Mouse (Mus musculus) urinary bladder, postnatal 4 days (tissue): ENCODE data around the gene Lrg1.

Source experiments
- DNase-seq, 2 experiments: peaks; one replicate each; pipeline ENCODE4 v3.0.0; 2021 to 2022; ENCODE audit warnings: low spot score in 2 of 2

The Lrg1 gene

GRCm38 (mm10) chr17:56134463-56134971 lies 12.7 kb upstream of the Lrg1 start:
- DNase-seq: no peak

DNA sequence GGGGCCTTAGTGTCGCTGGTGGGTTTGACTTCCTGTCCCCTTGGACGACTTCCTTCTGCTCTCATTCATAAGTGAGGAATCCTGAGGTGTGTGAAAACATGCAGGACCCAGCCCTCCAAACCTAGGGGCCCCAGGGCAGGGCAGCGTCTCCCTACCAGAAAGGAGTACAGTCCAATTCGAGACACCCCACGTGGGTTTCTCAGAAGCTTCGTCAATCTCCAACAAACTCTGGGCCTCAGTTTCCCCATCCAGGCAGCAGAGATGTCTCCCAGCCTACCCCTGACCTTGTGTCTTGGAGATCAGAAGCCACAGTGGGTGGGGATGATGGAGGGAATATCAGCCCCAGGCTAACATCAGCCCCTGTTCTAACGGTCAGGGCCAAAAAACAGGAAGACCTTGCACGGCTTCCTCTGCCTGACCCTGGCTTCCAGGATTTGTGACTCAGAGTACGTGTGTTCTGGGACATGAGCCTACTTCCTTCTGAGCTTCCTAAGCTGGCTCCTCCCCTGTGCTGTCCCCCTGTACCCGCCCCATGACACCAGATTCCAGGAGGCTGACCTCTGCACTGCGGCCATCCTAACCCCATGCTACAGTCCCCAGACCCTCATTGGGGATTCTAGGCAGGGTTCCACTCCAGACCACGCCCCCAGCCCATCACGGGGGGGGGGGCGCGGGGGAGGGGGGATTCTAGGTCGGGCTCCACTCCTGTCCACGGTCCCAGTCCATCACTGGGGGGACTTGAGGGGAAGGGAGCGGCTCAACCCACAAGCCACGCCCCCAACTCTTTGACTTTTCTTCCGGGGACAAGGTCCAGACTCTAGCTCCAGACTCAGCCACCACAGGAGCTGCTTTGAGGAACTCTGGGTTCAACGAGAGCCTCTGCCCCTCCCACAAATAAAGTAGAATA lies 11.9 kb upstream of the Lrg1 start:
- no peak for DNase-seq

- DNase-seq: no peak
These were observed 10.9 kb upstream of the Lrg1 start for GRCm38 (mm10) chr17:56132661-56133060.

DNA sequence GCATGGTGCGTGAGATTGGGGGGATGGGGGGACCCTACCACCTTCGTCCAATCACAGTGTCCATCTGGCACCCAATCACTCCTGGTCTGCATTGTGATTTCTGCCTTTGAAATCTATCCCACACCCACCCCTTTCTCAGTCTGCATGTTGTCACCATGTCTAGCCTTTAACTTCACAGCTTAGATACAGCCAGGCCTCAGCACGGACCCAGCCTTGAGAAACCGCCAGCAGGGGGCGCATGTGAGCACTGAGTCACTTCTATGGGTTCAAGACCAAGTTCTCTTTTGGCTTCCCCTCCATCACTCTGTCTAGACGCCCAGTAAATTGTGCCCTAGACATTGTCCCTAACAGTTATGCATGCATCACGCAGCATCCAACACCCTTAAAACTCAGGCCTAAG lies 10.0 kb upstream of the Lrg1 start:
- peak in 1 of 2 experiments; percentile 77 for DNase-seq

DNA sequence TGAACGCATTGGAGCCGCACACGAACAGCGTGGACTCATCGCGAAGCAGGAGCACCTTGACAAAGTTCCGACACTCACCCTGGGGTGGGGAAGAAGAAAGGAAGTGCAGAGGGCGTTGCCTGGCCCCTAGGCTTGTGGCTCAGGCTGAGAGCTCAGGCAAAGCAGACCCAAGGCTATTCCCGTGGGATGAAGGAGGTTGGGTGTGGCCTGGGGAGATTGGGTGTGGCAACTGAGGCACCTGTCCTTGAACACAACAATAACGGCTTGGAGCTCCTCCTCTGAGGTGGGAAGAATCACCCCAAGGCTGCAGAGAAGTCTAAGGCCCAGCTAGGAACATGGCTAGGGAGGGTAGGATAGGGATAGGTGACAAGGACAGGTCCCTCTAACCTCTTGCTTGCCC lies 9.3 kb upstream of the Lrg1 start:
- no peak for DNase-seq

DNA sequence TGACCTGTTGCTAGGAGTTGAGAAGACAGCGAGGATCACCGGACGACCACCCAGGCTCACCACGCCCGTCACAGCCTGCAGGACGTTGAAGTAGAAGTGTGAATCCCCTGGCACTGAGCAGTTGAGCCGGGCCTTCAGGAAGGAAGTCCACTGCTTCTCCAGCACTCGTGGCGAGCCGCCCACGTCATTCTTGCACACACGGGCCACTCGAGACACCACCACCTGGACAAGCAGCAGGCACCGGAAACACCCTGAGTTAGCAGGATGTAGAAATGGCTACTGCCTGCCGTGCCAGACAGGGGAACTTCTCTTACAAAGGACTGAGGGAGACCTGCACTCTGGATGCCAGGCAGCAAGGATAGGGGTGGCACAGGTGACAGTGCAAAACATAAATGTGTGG lies 6.4 kb upstream of the Lrg1 start:
- no peak for DNase-seq

GRCm38 (mm10) chr17:56126175-56126574 lies 4.4 kb upstream of the Lrg1 start:
- DNase-seq: no peak

DNA sequence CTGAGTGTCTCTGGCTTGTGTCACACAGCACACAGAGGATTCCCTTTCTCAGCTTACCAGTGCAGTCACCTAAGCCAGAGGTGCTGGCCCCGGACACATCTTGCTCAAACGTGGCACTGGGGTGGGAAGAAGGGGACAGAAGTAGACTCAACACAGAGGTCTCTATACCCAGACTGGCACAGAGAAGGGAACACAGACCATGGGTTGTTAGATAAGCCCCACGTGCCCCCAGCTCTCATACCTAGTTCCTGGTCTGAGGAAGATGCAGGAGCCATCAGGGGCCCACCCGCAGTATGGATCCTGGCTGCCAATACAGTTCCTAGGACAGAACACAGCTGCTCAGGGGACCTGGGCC lies 3.5 kb upstream of the Lrg1 start:
- DNase-seq: no peak

- no peak for DNase-seq
These were observed 2.8 kb upstream of the Lrg1 start for GRCm38 (mm10) chr17:56124377-56125275.

DNA sequence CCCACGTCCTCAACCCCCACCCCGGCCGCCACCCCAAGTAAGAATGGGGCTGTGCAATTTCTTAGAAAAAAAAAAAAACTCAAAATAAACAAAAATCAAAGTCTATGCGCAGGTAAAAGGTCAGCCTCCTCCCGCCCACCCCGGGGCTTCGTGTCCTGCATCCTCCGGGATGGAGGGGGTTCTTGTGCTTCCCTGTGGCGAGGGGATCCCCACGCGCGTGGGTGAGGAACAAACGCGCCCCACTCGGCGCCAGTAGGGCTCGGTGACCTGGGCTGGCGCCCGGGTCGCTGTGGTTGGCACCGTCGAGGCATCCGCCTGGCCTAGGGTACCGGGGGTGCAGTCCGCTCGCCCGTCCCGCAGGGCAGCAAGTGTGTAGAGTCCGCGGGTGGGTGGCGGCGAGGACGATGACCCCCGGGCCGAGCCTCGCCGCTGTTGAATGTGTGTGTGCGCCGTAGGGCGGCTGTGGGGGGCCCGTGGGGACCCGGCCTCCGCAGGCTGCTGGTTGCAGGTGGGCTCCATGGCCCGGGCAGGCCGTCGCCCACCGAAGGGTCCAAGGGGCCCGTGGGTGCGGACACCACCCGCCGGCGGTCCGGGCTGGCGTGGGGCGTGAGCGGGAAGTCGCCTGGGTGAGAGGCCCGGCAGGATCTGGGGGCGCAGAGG lies 2.0 kb upstream of the Lrg1 start:
- DNase-seq: no peak

GRCm38 (mm10) chr17:56123161-56123560 lies 1.4 kb upstream of the Lrg1 start:
- DNase-seq: no peak

- DNase-seq: peak in 1 of 2 experiments; percentile 58
These were observed 1.6 kb downstream of the Lrg1 start for GRCm38 (mm10) chr17:56119981-56120880.

DNA sequence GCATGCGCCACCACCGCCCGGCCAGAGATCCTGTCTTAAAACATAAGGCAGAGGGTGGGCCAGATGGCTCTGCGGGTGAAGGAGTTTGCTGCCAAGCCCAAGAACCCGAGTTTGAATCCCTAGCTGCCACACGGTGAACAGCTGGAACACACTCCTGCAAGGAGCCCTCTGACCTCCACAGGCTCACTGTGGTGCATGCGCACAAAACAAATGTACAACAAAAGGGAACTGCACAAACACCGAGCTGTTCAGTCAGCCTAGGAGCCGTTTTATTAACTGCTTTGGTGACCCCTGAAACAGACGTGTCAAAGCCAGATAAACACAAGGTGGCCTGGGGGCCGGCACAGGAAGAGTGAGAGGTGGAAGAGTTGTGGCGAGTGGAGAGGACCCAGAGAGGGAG lies 2.4 kb downstream of the Lrg1 start:
- DNase-seq: no peak

GRCm38 (mm10) chr17:56117251-56117710 lies 4.5 kb downstream of the Lrg1 start, which contains the start of gene Plin5:
Gene Plin5 (minus strand): TSS chr17:56117596.
- no peak for DNase-seq

DNA sequence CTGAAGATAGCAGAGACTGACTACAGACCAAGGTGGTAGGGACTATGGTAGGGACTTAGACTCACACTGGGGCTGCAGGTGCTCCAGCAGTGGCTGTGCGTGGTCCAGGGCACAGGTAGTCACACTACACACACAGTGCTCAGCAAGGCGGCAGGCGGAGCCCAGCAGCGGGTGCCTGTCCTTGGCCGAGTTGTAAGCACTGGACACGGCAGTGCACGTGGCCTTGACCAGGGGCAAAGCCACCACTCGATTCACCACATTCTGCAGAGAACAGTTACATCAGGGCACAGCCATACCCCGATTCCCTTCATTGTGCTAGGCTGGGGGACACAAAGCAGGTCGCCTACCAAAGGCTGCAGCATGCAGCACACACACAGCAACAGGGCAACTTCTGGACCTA lies 5.6 kb downstream of the Lrg1 start:
- no peak for DNase-seq

GRCm38 (mm10) chr17:56112743-56113142 lies 9.1 kb downstream of the Lrg1 start:
- no peak for DNase-seq

DNA sequence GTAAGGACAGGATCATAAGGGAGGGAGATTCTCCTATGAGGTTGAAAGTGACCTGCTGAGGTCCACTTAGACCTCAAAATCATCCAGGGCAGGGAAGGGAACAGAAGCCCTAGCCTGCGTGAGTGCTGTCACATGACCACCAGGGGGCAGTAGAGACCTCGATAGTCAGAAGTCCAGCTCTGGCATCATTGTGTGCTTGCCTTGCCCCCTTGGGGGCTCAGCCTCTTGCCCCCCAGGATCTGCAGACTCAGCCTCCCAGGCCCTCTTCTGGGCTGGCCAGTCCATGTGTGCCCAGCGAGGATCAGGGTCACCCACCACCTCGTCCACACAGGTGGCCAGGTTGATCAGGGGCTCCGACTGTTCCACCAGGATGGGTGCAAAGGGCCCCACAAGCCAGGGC lies 9.9 kb downstream of the Lrg1 start:
- DNase-seq: no peak

DNA sequence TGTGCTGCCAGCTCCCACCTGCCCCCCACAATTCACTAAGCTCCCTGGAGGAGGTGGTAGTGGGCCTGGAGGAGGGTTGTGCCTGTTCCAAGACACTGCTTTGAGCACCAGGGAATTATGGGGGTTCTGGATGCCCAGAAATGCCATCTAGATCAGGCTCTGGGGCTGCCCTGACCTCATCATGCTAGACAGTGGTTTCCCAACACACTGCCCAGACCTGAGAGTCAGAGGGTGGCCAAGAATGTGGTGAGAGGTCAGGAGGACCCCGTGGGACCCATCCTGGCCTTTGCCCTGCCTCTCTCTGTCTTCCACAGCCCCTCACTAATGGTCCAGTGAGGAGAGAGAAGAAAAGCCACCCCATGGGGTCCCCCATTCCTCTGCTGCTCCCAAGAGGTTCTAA lies 10.8 kb downstream of the Lrg1 start:
- DNase-seq: no peak

DNA sequence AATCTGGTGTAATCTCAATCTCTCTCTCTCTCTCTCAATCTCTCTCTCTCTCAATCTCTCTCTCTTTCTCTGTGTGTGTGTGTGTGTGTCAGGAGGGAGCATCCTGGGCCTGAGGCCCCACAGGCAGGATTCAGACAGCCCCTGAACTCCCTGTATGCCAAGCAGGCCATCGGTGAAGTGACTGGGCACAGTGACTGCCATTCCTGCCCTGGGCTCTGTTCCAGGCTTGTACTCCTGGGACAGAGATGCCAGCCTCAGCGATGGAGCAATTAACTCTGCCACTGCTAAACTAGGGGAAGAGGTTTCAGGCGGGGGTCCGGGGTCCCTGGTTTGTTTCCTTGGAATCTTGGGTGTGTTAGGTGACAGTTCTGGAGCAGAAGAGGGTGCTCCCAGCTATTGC lies 11.2 kb downstream of the Lrg1 start:
- DNase-seq: no peak

DNA sequence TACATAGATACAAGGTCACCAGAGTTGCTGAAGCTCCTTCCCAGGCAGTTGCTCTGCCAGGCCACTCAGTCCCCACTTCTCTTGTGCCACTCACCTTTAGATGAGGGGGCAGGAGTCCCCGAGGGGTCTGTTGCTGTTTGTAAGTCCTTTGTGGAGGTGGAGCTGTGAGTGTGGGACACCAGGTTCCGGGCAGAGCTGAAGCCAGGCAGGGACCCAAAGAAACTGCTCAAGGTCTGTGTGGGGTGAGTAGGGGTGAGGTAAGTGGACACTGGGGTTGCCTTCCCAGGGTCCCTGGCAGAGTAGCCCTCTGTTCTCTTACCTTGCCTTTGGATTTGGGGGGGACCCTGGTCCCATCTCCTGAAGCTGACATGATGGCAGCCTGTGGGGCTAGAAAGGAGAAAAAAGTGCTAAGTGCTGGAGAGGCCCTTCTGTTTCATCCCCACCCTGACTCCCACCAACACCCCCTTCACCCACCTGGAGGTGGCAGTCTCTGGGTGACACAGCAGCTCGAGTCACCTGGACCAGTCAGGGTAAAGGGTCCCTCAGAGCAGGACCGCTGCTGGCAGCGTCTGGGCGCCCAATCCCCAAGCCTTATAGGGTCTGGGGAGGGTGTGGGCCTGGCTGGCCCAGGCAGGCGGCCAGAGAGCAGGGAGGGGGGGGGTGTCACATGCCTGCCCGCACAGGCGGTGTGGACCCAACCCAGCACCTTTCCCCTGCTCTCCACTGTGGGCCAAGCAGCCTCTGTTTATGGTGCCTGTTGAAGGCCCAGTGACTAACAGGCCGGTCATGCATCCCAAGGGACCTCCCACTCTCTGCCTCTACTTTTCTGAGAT lies 12.4 kb downstream of the Lrg1 start, which contains the start of gene Plin4:
Gene Plin4 (minus strand): TSS at position 585 of the 833 bp plus-strand sequence.
- no peak for DNase-seq
